Mouse (Mus musculus) adrenal gland, adult 8-10 months (tissue): Measurements from ENCODE around the gene Uts2r. TPM values are rescaled to one million over a fixed set of nuclear protein-coding genes. Genes with fewer than 3 reads are reported as not detected.

Experiments used
- DNase-seq: peaks from one replicate; pipeline ENCODE4 v3.0.0; 2022
- total RNA-seq, 4 experiments: library from RNA; stranded (reverse); gene quantifications; 2 replicates each; pipeline ENCODE4 v1.2.4; 2022

Uts2r gene
- not detected for total RNA-seq

DNA sequence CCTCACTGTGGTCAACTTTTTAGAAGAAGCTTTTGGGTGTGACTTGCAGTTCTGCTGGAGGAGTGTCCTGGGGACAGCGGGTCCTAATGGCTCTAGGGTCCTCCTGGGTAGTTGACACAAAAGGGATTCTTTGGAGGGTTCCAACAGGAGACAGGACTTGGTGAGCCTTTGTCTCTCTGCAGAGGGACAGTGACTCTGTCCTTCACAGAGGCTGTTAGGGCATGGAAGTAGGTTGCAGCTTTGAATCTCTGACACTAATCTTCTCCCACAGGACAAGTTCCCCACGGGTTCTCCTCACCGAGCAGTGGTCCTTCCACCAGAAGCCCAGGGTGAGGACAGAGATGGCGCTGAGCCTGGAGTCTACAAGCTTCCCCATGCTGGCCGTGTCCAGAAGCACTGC is at the start of gene Uts2r:
Gene Uts2r, plus strand, starts transcription at position 301 of the 400 bp plus-strand sequence.
- DNase-seq: no peak

- DNase-seq: peak; percentile 74
Measured at GRCm38 (mm10) chr11:121111051-121111450, 49.0 kb upstream of the Uts2r start.

- DNase-seq: no peak
Measured at GRCm38 (mm10) chr11:121111601-121112000, 48.5 kb upstream of the Uts2r start.

GRCm38 (mm10) chr11:121112091-121112775 is 47.8 kb upstream of the Uts2r start:
- peak; percentile 61 for DNase-seq

- DNase-seq: no peak
Measured at GRCm38 (mm10) chr11:121118106-121118505, 42.0 kb upstream of the Uts2r start.

GRCm38 (mm10) chr11:121118577-121118976 is 41.5 kb upstream of the Uts2r start, which contains the start of gene Tex19.2:
Gene Tex19.2, minus strand, starts transcription at chr11:121118677.
- DNase-seq: no peak

DNA sequence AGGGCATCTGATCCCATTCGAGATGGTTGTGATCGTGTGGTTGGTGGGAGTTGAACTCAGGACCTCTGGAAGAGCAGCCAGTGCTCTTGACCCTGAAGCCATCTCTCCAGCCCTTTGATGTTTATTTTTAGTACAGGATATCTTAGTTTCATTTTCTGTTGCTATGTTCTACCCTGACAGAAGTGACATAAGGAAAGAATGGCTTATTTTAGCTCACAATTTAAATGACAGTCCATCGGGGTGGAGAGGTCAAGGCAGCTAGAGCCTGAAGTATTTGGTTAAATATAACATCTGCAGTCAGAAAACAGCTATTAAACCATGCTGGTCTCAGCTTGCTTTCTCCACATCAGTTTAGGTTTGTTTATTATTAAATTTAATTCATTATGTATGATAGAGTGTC is 38.9 kb upstream of the Uts2r start:
- no peak for DNase-seq

DNA sequence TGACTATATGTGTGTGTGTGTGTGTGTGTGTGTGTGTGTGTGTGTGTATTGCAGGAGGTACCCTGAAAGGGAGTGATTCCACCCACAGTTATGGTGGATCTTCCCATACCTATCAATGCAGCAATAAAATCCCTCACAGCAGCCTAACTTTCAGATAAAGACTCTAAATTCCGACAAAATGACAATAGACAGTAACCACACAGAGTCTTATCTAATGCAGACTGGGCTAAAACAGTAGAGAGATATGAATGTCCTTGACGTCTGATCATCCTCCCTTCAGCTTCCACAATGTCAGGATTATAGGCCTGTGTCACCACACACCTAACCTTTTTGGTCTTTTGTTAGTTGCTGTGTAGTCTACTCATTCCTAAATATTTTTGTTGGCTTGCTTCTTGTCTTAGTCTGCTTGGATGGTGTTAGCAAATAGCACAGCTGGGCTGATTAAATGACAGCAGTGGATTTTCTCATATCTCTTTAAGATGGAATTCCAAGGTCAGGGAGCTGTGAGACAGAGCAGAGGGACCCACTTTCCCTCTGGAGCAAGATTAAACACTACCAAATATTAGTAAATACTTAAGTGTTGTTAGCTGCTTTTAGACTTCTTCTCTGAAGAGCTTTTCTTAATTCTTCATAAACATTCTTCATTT is 37.9 kb upstream of the Uts2r start:
- no peak for DNase-seq

DNA sequence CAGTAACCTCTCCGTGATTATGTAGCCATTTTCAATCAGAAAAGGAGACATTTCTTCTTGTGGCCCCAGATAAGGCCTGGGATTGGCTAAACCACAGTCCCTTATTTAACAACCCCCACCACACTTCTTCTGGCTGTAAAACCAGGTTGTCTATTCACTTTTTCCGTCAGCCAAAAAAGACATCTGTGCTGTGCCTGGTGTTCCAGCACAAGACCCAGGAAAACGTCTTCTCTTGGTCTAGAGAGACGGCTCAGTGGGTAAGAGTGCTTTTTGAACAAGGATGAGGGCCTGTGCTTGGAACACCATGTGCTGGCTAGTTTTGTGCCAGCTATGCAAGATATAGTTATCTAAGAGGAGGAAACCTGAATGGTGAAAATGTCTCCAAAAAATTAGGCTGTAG is 36.6 kb upstream of the Uts2r start:
- no peak for DNase-seq

- DNase-seq: no peak
Measured at GRCm38 (mm10) chr11:121125522-121126172, 34.4 kb upstream of the Uts2r start.

GRCm38 (mm10) chr11:121126395-121126794 is 33.7 kb upstream of the Uts2r start:
- no peak for DNase-seq

DNA sequence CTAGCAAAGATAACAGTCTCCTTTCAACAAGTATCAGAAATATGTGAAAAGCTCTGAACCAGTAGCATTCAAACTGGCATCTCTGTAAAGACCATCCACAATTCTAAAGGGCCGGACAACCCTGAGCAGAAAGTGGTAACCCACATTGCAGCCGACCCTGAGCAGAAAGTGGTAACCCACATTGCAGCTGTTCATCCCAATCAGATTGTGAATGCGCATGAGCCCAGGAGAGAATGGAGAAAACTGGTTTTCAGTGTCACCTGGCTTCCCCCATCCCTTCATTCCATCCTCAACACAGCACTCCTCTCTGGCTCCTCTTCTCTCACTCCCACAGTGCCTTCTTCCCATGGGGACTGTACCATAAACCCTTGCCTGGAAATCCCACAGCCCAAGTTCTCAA is 32.6 kb upstream of the Uts2r start:
- no peak for DNase-seq

DNA sequence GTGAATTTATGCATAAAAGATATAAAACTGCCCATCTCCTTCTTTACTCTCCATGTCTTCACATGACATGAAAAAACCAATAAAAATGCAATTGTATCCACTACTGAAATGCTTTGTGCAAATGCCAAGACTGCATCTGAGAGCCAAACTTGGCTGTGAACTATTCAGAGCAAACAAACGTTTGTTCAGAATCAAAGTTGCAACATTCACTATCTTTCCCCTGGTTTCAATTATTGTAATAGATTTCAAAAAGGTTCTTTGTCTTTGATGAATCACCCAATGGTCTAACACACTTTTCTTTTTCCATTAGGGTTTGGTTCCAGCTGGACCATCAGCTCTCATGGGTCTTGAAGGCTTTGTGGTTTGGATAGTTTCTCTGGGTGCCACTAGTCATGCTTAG is 30.5 kb upstream of the Uts2r start:
- no peak for DNase-seq

DNA sequence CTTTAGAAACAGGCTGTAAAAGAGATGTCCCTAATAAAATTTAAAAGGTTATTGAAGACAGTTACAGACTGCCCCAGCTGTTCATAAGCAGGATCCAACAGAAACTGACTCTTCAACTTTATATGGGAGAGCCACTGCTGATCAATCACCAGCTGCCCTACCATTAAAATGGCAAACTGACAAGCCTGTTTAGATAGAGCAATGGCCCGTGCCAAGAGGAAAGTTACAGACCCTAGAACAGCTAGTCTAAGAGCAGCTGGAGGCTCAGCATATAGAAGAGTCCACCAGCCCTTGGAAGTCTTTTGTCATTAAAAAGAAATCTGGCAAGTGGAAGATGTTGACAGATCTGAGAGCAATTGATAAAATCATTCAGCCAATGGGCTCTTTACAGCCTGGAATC is 25.5 kb upstream of the Uts2r start:
- DNase-seq: no peak

- no peak for DNase-seq
Measured at GRCm38 (mm10) chr11:121137682-121138081, 22.4 kb upstream of the Uts2r start.

GRCm38 (mm10) chr11:121138732-121139131 is 21.3 kb upstream of the Uts2r start:
- DNase-seq: no peak

GRCm38 (mm10) chr11:121143325-121144015 is 16.6 kb upstream of the Uts2r start:
- DNase-seq: peak; percentile 17

DNA sequence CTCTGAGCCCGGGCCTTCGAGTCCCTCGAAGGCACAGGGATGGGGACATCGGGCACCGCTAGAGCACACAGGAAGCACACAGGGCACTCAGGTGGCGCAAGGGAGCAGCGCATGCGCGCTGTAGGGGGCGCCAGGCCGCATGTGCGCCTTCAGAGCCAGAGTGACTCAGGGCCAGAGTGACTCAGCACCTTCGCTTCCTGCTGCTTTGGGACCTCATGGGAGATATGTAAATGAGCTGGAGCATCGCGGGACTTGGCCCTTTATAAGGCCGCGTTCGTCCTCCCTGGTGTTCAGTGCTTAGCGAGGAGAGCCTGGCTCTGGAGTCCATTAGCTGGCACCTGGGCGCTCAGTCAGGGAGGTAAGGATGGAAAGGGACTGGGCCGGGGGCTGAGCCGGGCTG is 14.2 kb upstream of the Uts2r start, which contains the start of gene Tex19.1:
Gene Tex19.1, plus strand, starts transcription at position 279 of the 400 bp plus-strand sequence.
- DNase-seq: no peak

DNA sequence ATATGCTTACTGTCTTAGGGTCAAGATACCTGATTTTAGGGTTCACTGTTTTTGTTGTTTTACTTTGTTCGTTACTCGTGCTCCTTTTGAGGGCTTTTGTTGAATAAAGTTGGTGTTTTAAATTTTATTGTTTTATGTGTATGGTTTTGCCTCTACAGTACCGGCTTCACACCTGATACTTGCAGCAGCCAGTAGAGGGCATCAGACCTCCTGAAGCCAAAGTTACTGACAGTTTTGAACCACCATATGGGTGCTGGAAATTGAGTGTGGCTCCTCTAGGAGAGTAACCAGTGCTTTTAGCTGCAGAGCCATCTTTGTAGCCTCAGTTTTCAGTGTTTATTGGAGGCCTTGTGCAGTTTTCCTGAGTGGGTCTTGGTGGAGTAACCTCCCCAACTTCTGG is 11.9 kb upstream of the Uts2r start:
- no peak for DNase-seq

- no peak for DNase-seq
Measured at GRCm38 (mm10) chr11:121154203-121154602, 5.9 kb upstream of the Uts2r start.

DNA sequence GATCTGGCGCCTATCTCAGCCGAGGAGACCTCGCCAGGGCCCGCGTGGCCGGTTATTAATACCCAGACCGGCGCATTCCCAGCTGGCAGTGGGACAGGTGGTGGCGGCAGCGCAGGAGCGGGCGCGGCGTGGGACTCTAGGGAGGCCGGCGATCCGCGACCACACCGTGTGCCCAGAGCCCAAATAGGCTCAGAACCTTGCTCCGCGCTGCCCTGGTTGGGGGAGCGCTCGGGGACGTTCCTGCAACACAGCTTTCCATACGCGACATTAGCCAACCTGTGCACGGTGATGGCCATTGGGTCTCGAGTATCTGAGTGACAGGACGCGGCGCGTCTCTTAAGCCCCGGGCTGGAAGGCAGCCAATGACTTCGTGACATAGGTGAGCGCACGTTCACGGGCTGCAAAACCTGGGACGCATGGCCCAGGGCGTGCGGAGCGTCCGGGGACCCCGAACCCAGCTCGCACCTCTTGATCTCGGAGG is 3.6 kb upstream of the Uts2r start:
- no peak for DNase-seq

DNA sequence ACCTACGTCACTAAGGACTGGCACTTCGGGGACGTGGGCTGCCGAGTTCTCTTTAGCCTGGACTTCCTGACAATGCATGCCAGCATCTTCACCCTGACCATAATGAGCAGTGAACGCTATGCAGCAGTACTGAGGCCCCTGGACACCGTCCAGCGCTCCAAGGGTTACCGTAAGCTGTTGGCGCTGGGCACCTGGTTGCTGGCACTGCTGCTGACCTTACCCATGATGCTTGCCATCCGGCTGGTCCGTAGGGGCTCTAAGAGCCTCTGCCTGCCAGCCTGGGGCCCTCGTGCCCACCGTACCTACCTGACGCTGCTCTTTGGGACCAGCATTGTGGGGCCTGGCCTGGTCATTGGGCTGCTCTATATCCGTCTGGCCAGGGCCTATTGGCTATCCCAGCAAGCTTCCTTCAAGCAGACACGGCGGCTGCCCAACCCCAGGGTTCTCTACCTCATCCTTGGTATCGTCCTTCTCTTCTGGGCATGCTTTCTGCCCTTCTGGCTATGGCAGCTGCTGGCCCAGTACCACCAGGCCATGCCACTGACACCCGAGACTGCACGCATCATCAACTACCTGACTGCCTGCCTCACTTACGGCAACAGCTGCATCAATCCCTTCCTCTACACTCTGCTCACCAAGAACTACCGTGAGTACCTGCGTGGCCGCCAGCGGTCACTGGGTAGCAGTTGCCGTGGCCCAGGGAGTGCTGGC is 720 bp downstream of the Uts2r start:
- DNase-seq: no peak
